Mouse (Mus musculus): Measurements from ENCODE around the gene Hist1h1e.

DNA sequence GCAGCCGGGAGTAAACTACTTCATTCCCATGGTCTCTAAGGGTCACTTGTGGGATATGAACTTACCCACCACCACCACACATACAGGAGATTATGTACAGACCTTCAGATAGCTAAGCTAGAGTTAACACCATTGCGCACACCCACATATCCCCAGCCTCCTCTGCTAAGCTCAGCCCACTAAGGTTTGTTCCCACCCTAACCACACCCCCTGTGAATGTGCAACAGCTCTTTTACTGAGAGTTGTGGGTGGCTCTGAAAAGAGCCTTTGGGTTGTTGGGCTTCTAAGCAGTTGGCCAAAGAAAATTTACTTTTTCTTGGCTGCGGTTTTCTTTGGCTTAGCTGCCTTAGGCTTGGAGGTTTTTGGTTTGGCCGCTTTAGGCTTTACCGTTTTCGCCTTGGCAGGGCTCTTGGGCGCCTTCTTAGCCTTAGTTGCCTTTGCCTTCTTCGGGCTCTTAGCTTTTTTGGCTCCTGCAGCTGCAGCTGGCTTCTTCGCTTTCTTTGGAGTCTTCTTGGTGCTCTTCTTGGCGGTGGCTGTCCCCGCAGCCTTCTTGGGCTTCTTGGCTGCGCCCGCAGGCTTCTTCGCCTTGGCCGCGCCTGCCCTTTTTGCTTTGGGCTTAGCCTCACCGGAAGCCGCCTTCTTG, 705 bp downstream of the Hist1h1e start:
- TF ChIP-seq MAX (IDR thresholded peaks at IDR 0.05; ENCODE audit: low read length) (0 out of 2 replicates have a peak, but pooled peaks have one; percentile 21), POLR2A (IDR thresholded peaks at IDR 0.05; ENCODE audit: low read depth, low read length) (peak; percentile 95), IRF4 (IDR thresholded peaks at IDR 0.05; ENCODE audit: low read depth, low read length) (no peak; the same call in 1 of the 2 replicates), E2F4 (IDR thresholded peaks at IDR 0.05; ENCODE audit: insufficient replicate concordance, low read depth, low read length) (no peak), CTCF (conservative IDR thresholded peaks at IDR 0.05 in 1 of 2, IDR thresholded peaks at IDR 0.05 in 1 of 2; ENCODE audit: low read depth in 2 of 2, low read length in 2 of 2) (no peak), EP300 (IDR thresholded peaks at IDR 0.05; ENCODE audit: low read length) (no peak)
